Mouse (Mus musculus) liver, postnatal 0 days (tissue): ENCODE data around the gene Rassf7. TPM values are rescaled to one million over a fixed set of nuclear protein-coding genes. Genes with fewer than 3 reads are reported as not detected.

Experiments
- ATAC-seq: fragments of 200-750 bp; cut with Nextera tagmentation; 2 replicates; pipeline ENCODE4 v1.8.0; 2017; ENCODE audit warnings: mild to moderate bottlenecking, moderate library complexity
- DNase-seq: peaks from one replicate; pipeline ENCODE4 v3.0.0-alpha.2; 2016
- H3K27ac ChIP-seq: fragments of 300-500 bp; sonication (generic); 2 replicates; pipeline ENCODE4 v1.5.1; 2014; ENCODE audit warnings: antibody characterized with exemption, moderate library complexity, mild to moderate bottlenecking, low read depth
- H3K27me3 ChIP-seq: fragments of 300-500 bp; sonication (generic); 2 replicates; pipeline ENCODE4 v1.6.1; 2014; ENCODE audit warnings: low read length, control low read depth, mixed read lengths; ENCODE audit not compliant: insufficient read depth
- H3K36me3 ChIP-seq: fragments of 300-500 bp; sonication (generic); replicated peaks from 2 replicates; pipeline ENCODE4 v1.6.1; 2014; ENCODE audit warnings: mild to moderate bottlenecking, control low read depth, low read length, moderate library complexity, mixed read lengths; ENCODE audit not compliant: insufficient read depth
- H3K4me1 ChIP-seq: fragments of 300-500 bp; sonication (generic); 2 replicates; pipeline ENCODE4 v1.6.1; 2014; ENCODE audit warnings: antibody characterized with exemption, mild to moderate bottlenecking, control low read depth; ENCODE audit not compliant: insufficient read depth
- H3K4me2 ChIP-seq: fragments of 300-500 bp; sonication (generic); 2 replicates; pipeline ENCODE4 v1.6.1; 2014; ENCODE audit warnings: low read depth, mild to moderate bottlenecking, low read length, moderate library complexity, mixed read lengths
- H3K4me3 ChIP-seq: fragments of 300-500 bp; sonication (generic); 2 replicates; pipeline ENCODE4 v1.5.1; 2014; ENCODE audit warnings: low read depth, low read length
- H3K9ac ChIP-seq: fragments of 300-500 bp; sonication (generic); replicated peaks from 2 replicates; pipeline ENCODE4 v1.6.1; 2014; ENCODE audit warnings: mild to moderate bottlenecking, moderate library complexity
- H3K9me3 ChIP-seq: fragments of 300-500 bp; sonication (generic); 2 replicates; pipeline ENCODE4 v1.6.1; 2016; ENCODE audit warnings: mild to moderate bottlenecking, control low read depth, low read length, mixed read lengths
- CTCF ChIP-seq: sonication (generic); IDR thresholded peaks from 2 replicates; pipeline ENCODE4 v1.5.1; 2016; ENCODE audit warnings: antibody characterized with exemption, low read depth
- EP300 ChIP-seq: IDR thresholded peaks from 2 replicates; pipeline ENCODE4 v1.6.1; 2016; ENCODE audit warnings: antibody characterized with exemption, low read depth, mild to moderate bottlenecking
- WGBS: fragments of 180-500 bp; shearing (Covaris S2); extraction: QIAGEN DNeasy Blood & Tissue Kit; methylation state at CpG from one replicate; pipeline ENCODE4 v1.1.7; 2014; ENCODE audit not compliant: insufficient replicate concordance; 5-methylcytosine and 5-hydroxymethylcytosine counted together
- polyA plus RNA-seq: library from polyadenylated mRNA; unstranded; fragments of >200 nt; fragmentation: Nextera tagmentation; extraction: Ambion mirVana; gene quantifications from 2 replicates; pipeline ENCODE4 v1.2.1, GENCODE M21; 2015

Gene Rassf7
- polyA plus RNA-seq, result 24.9 and 27.3 TPM in 2 replicates

- Histone ChIP-seq H3K27me3 (no peaks in the 10 kb centered on the region), H3K36me3 (peaks cover 4% of the 10 kb centered on the region; the same call in 1 of the 2 replicates), H3K9me3 (no peaks in the 10 kb centered on the region), H3K4me2 (peak within 1 kb of the TSS; percentile 99), H3K9ac (peak within 1 kb of the TSS; percentile 75), H3K27ac (peak within 1 kb of the TSS; percentile 93), H3K4me1 (peaks cover 48% of the 10 kb centered on the region), H3K4me3 (peak within 1 kb of the TSS; percentile 70)
- WGBS, result 3% methylated on average over 40 of the region's 41 CpGs
- no peak for TF ChIP-seq CTCF
- TF ChIP-seq EP300, result no peak
- peak; percentile 91 for ATAC-seq
- DNase-seq, result peak; percentile 97
Measured at GRCm38 (mm10) chr7:141215101-141215879, at the start of gene Rassf7. Gene Rassf7 (plus strand): TSS chr7:141215860.

- H3K27me3 ChIP-seq, result no peaks in the 10 kb centered on the region
- DNase-seq (peak; percentile 59), ATAC-seq (peak; percentile 16)
- H3K9ac ChIP-seq, result peak overlapping the region; percentile 77
- peak overlapping the region; percentile 95 for H3K4me2 ChIP-seq
- H3K4me3 ChIP-seq, result peak overlapping the region; percentile 66
- H3K4me1 ChIP-seq, result peaks cover 46% of the 10 kb centered on the region
- H3K27ac ChIP-seq, result peak overlapping the region; percentile 86
- WGBS, result 13% methylated on average over 7 of the region's 7 CpGs
- peaks cover 24% of the 10 kb centered on the region for H3K36me3 ChIP-seq
- H3K9me3 ChIP-seq, result no peaks in the 10 kb centered on the region
- TF ChIP-seq CTCF, result no peak
- no peak for TF ChIP-seq EP300
Measured at GRCm38 (mm10) chr7:141167901-141168517, 47.7 kb upstream of the Rassf7 start.

GRCm38 (mm10) chr7:141168518-141168953 lies 47.1 kb upstream of the Rassf7 start:
- H3K27me3 ChIP-seq, result no peaks in the 10 kb centered on the region
- WGBS, result 1% methylated on average over 22 of the region's 22 CpGs
- ATAC-seq (peak; percentile 48), DNase-seq (peak; percentile 80)
- no peak for TF ChIP-seq EP300
- TF ChIP-seq CTCF, result no peak
- peak overlapping the region; percentile 66 for H3K4me3 ChIP-seq
- H3K9me3 ChIP-seq, result no peaks in the 10 kb centered on the region
- H3K36me3 ChIP-seq, result peaks cover 19% of the 10 kb centered on the region
- H3K9ac ChIP-seq, result peak overlapping the region; percentile 77
- peaks cover 51% of the 10 kb centered on the region for H3K4me1 ChIP-seq
- H3K27ac ChIP-seq, result peak overlapping the region; percentile 86
- H3K4me2 ChIP-seq, result peak overlapping the region; percentile 95

DNA sequence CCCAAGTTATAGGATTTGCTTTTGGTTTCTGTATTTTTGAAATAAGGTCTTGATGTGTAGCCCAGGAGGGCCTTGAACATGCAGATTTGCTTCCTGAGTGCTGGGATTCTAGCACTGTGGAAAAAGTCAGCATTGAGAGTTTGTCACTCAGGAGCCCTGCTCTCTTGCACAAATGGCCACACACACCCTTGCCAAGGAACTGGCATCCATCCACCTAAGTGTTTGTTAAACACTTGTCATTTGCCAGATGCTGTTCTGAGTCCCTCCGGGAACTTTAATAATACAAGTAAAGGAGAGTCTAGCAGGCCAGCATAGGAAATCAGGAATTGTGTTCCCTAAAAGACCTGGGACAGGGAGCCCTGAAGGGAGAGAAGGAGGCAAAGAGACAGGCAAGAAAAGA lies 46.4 kb upstream of the Rassf7 start:
- Histone ChIP-seq H3K4me1 (peaks cover 52% of the 10 kb centered on the region), H3K4me3 (no peak overlapping the region)

DNA sequence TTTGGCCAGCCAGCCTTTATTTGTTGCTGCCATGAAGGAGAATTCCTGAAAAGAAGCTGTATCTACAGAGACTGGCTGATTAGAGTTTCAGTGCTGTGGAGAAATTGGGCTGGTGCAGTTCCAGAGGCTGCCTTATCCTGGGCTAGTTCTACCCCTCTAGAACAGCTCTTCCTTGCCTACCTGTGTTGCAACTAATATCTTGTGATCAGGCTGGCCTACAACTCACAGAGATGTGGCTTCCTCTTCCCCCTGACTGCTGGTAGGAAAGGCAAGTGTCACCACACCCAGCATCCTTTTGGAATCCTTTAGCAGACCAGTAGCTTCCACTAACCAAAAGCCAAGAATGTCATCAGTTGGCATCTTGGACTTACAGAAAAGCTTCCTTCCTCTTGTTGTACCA lies 45.8 kb upstream of the Rassf7 start:
- no peaks in the 10 kb centered on the region for H3K9me3 ChIP-seq
- no peak overlapping the region for H3K4me3 ChIP-seq
- no peaks in the 10 kb centered on the region for H3K27me3 ChIP-seq
- peak overlapping the region; percentile 35; the same call in 1 of the 2 replicates for H3K27ac ChIP-seq
- H3K4me1 ChIP-seq, result peaks cover 52% of the 10 kb centered on the region
- TF ChIP-seq EP300 (no peak), CTCF (no peak)
- H3K36me3 ChIP-seq, result peaks cover 11% of the 10 kb centered on the region; the same call in 1 of the 2 replicates
- H3K4me2 ChIP-seq, result no peak overlapping the region
- DNase-seq (no peak), ATAC-seq (no peak)
- no peak overlapping the region for H3K9ac ChIP-seq

More for the DNA sequence above, 46.4 kb upstream of the Rassf7 start:
- peaks cover 11% of the 10 kb centered on the region for H3K36me3 ChIP-seq
- H3K4me2 ChIP-seq, result peak overlapping the region; percentile 95
- ATAC-seq, result no peak
- 85% methylated on average over 1 of the region's 1 CpGs for WGBS
- H3K9ac ChIP-seq, result peak overlapping the region; percentile 77; the same call in 1 of the 2 replicates
- H3K9me3 ChIP-seq, result no peaks in the 10 kb centered on the region
- H3K27me3 ChIP-seq, result no peaks in the 10 kb centered on the region
- TF ChIP-seq CTCF (no peak), EP300 (no peak)
- peak overlapping the region; percentile 86; the same call in 1 of the 2 replicates for H3K27ac ChIP-seq
- no peak for DNase-seq
